Mouse (Mus musculus) gastrocnemius, postnatal 14 days (tissue): Measurements from ENCODE around the gene Gpr132. TPM values are rescaled to one million over a fixed set of nuclear protein-coding genes. Genes with fewer than 3 reads are reported as not detected.

Experiments
- DNase-seq: peaks from one replicate; pipeline ENCODE4 v3.0.0; 2021; ENCODE audit warnings: mixed read lengths
- intact Hi-C: fragments of 180-260 bp; cut with DNase I; formaldehyde crosslinking; loops from one replicate; pipeline ENCODE4 v1.15.1; 2025; ENCODE audit warnings: low total_unique reads
- long read RNA-seq, 2 experiments: library from polyadenylated mRNA; stranded (forward); transcript quantifications; one replicate each; pipeline ENCODE4 v2.0.0; 2021
- total RNA-seq, 2 experiments: library from RNA; stranded (reverse); gene quantifications; 2 replicates each; pipeline ENCODE4 v1.2.3; 2021

Gene Gpr132
- total RNA-seq = under 1 TPM in 1 of 2 experiments, not detected in 1; 0.10 TPM
- long read RNA-seq, experiment 1 = 0 reads
- long read RNA-seq, experiment 2, partial matches to known transcripts = 1 of 1 reads
- long read RNA-seq, experiment 2, other reads (novel, unspliced or antisense) = 0 of 1 reads

GRCm38 (mm10) chr12:112868178-112869087 is at the start of gene Gpr132:
Gpr132 (minus strand) TSS chr12:112868228.
- peak; percentile 25 for DNase-seq
- intact Hi-C loops = no loop called here

GRCm38 (mm10) chr12:112917486-112917885 is 49.5 kb upstream of the Gpr132 start:
- intact Hi-C loops = no loop called here
- DNase-seq = no peak

GRCm38 (mm10) chr12:112916698-112917400 is 48.8 kb upstream of the Gpr132 start:
- intact Hi-C loops = no loop called here
- peak; percentile 86 for DNase-seq

- intact Hi-C loops = no loop called here
- no peak for DNase-seq
Measured at GRCm38 (mm10) chr12:112915587-112915986, 47.6 kb upstream of the Gpr132 start.

GRCm38 (mm10) chr12:112914527-112914926 is 46.5 kb upstream of the Gpr132 start:
- intact Hi-C loops = no loop called here
- DNase-seq = no peak

GRCm38 (mm10) chr12:112912951-112913745 is 45.1 kb upstream of the Gpr132 start:
- DNase-seq = no peak
- intact Hi-C loops = no loop called here

GRCm38 (mm10) chr12:112911701-112912100 is 43.7 kb upstream of the Gpr132 start:
- intact Hi-C loops = no loop called here
- no peak for DNase-seq

- DNase-seq = no peak
- intact Hi-C loops = no loop called here
Measured at GRCm38 (mm10) chr12:112908991-112909390, 41.0 kb upstream of the Gpr132 start.

- intact Hi-C loops = no loop called here
- no peak for DNase-seq
Measured at GRCm38 (mm10) chr12:112905001-112905400, 37.0 kb upstream of the Gpr132 start.

- intact Hi-C loops = no loop called here
- DNase-seq = peak; percentile 53
Measured at GRCm38 (mm10) chr12:112903941-112904340, 35.9 kb upstream of the Gpr132 start.

GRCm38 (mm10) chr12:112900641-112901040 is 32.6 kb upstream of the Gpr132 start:
- intact Hi-C loops = no loop called here

GRCm38 (mm10) chr12:112898960-112899359 is 30.9 kb upstream of the Gpr132 start:
- intact Hi-C loops = no loop called here
- DNase-seq = no peak

More at GRCm38 (mm10) chr12:112900641-112901040, 32.6 kb upstream of the Gpr132 start:
- DNase-seq = no peak

GRCm38 (mm10) chr12:112898351-112898750 is 30.3 kb upstream of the Gpr132 start:
- no peak for DNase-seq
- intact Hi-C loops = no loop called here

- DNase-seq = peak; percentile 69
- intact Hi-C loops = no loop called here
Measured at GRCm38 (mm10) chr12:112897522-112898212, 29.6 kb upstream of the Gpr132 start.

GRCm38 (mm10) chr12:112894969-112895368 is 26.9 kb upstream of the Gpr132 start:
- no peak for DNase-seq
- intact Hi-C loops = no loop called here

GRCm38 (mm10) chr12:112894303-112894884 is 26.4 kb upstream of the Gpr132 start:
- intact Hi-C loops = no loop called here
- no peak for DNase-seq

GRCm38 (mm10) chr12:112885465-112885864 is 17.4 kb upstream of the Gpr132 start:
- intact Hi-C loops = no loop called here

GRCm38 (mm10) chr12:112881301-112881815 is 13.3 kb upstream of the Gpr132 start:
- intact Hi-C loops = no loop called here
- DNase-seq = no peak

More at GRCm38 (mm10) chr12:112885465-112885864, 17.4 kb upstream of the Gpr132 start:
- DNase-seq = no peak
